Mouse (Mus musculus) myocyte (in vitro differentiated cells): ENCODE data around the gene Pom121. TPM values are rescaled to one million over a fixed set of nuclear protein-coding genes. Genes with fewer than 3 reads are reported as not detected.

Experiments used
- H3K27me3 ChIP-seq: one replicate; pipeline ENCODE4 v1.6.1; 2011; ENCODE audit not compliant: control insufficient read depth, insufficient read depth, insufficient read length
- H3K36me3 ChIP-seq: one replicate; pipeline ENCODE4 v1.6.1; 2011; ENCODE audit not compliant: control insufficient read depth, insufficient read depth
- H3K4me2 ChIP-seq: one replicate; pipeline ENCODE4 v1.6.1; 2011; ENCODE audit warnings: low read depth, control low read depth
- H3K4me3 ChIP-seq: one replicate; pipeline ENCODE4 v1.5.1; 2011; ENCODE audit warnings: mild to moderate bottlenecking, control low read depth, moderate library complexity
- H3K79me2 ChIP-seq: one replicate; pipeline ENCODE4 v1.6.1; 2011; ENCODE audit not compliant: control insufficient read depth, insufficient read depth
- H3ac ChIP-seq: one replicate; pipeline ENCODE4 v1.6.1; 2011; ENCODE audit not compliant: control insufficient read depth, insufficient read length
- CEBPB ChIP-seq: IDR thresholded peaks from 2 replicates; pipeline ENCODE4 v1.6.1; 2011; ENCODE audit warnings: mild to moderate bottlenecking, moderate library complexity; ENCODE audit not compliant: poor library complexity, insufficient read depth, severe bottlenecking
- E2F4 ChIP-seq: IDR thresholded peaks from one replicate; pipeline ENCODE4 v1.6.1; 2011; ENCODE audit warnings: mild to moderate bottlenecking, control low read depth, moderate library complexity; ENCODE audit not compliant: insufficient read depth
- MAX ChIP-seq: IDR thresholded peaks from one replicate; pipeline ENCODE4 v1.6.1; 2011; ENCODE audit warnings: low read depth, mild to moderate bottlenecking, control low read depth
- MYOD1 ChIP-seq, 3 experiments: IDR thresholded peaks; one replicate each; pipeline ENCODE4 v1.6.1; 2011; ENCODE audit warnings: control low read depth in 2 of 3, low read depth in 2 of 3, mild to moderate bottlenecking in 2 of 3, moderate library complexity in 1 of 3; ENCODE audit not compliant: insufficient read length in 2 of 3, control insufficient read depth in 1 of 3
- MYOG ChIP-seq, 3 experiments: IDR thresholded peaks; one replicate each; pipeline ENCODE4 v1.6.1; 2011; ENCODE audit warnings: control low read depth in 2 of 3, low read depth in 2 of 3, mild to moderate bottlenecking in 2 of 3; ENCODE audit not compliant: insufficient read length in 2 of 3, control insufficient read depth in 1 of 3, insufficient read depth in 1 of 3
- POLR2A ChIP-seq: IDR thresholded peaks from one replicate; pipeline ENCODE4 v1.6.1; 2011; ENCODE audit warnings: low read depth, mild to moderate bottlenecking, control low read depth, moderate library complexity; ENCODE audit not compliant: insufficient read length
- POLR2AphosphoS2 ChIP-seq: IDR thresholded peaks from one replicate; pipeline ENCODE4 v1.6.1; 2011; ENCODE audit warnings: low read depth, control low read depth; ENCODE audit not compliant: insufficient read length
- REST ChIP-seq: IDR thresholded peaks from one replicate; pipeline ENCODE4 v1.6.1; 2011; ENCODE audit warnings: mild to moderate bottlenecking, control low read depth, moderate library complexity; ENCODE audit not compliant: insufficient read depth, insufficient read length
- SRF ChIP-seq: IDR thresholded peaks from one replicate; pipeline ENCODE4 v1.6.1; 2011; ENCODE audit warnings: low read depth; ENCODE audit not compliant: control insufficient read depth, insufficient read length
- TCF12 ChIP-seq: IDR thresholded peaks from one replicate; pipeline ENCODE4 v1.6.1; 2011; ENCODE audit warnings: mild to moderate bottlenecking, control low read depth; ENCODE audit not compliant: poor library complexity, insufficient read depth, severe bottlenecking
- TCF3 ChIP-seq: IDR thresholded peaks from one replicate; pipeline ENCODE4 v1.6.1; 2011; ENCODE audit warnings: low read depth, control low read depth; ENCODE audit not compliant: insufficient read length
- USF1 ChIP-seq: IDR thresholded peaks from one replicate; pipeline ENCODE4 v1.6.1; 2011; ENCODE audit warnings: low read depth, mild to moderate bottlenecking, control low read depth, moderate library complexity
- polyA plus RNA-seq: library from polyadenylated mRNA; unstranded; fragments of >200 nt; fragmentation: generic; extraction: Trizol; gene quantifications from one replicate; pipeline ENCODE4 v1.2.1, GENCODE M21; 2012; ENCODE audit warnings: missing spikeins

The Pom121 gene
- polyA plus RNA-seq, 1 experiment, result 14.0 TPM

- Histone ChIP-seq H3K27me3 (no peaks in the 10 kb centered on the region), H3ac (no peak overlapping the region), H3K4me3 (no peak overlapping the region), H3K4me2 (no peak overlapping the region), H3K36me3 (peaks cover 26% of the 10 kb centered on the region), H3K79me2 (no peaks in the 10 kb centered on the region)
- TF ChIP-seq SRF, result no peak
- no peak for TF ChIP-seq E2F4
- no peak for TF ChIP-seq TCF3
- no peak for TF ChIP-seq POLR2AphosphoS2
- TF ChIP-seq TCF12, result no peak
- TF ChIP-seq CEBPB, result no peak
- TF ChIP-seq MAX, result no peak
- no peak for TF ChIP-seq REST
- TF ChIP-seq USF1, result no peak
- TF ChIP-seq MYOG (IDR thresholded peaks at IDR 0.05; ENCODE audit: control insufficient read depth in 1 of 3, insufficient read depth in 1 of 3, insufficient read length in 2 of 3, low read depth in 2 of 3), result no peak
- no peak for TF ChIP-seq POLR2A
- TF ChIP-seq MYOD1 (IDR thresholded peaks at IDR 0.05; ENCODE audit: control insufficient read depth in 1 of 3, insufficient read length in 2 of 3, low read depth in 2 of 3), result no peak
These were observed 34.4 kb upstream of the Pom121 start for GRCm38 (mm10) chr5:135428786-135429185.

GRCm38 (mm10) chr5:135410266-135410665, 15.9 kb upstream of the Pom121 start:
- Histone ChIP-seq H3K79me2 (no peaks in the 10 kb centered on the region), H3K36me3 (peaks cover 7% of the 10 kb centered on the region), H3K27me3 (no peaks in the 10 kb centered on the region), H3K4me2 (no peak overlapping the region), H3ac (no peak overlapping the region), H3K4me3 (no peak overlapping the region)
- TF ChIP-seq USF1 (no peak), MYOD1 (IDR thresholded peaks at IDR 0.05; ENCODE audit: control insufficient read depth in 1 of 3, insufficient read length in 2 of 3, low read depth in 2 of 3) (no peak), MYOG (IDR thresholded peaks at IDR 0.05; ENCODE audit: control insufficient read depth in 1 of 3, insufficient read depth in 1 of 3, insufficient read length in 2 of 3, low read depth in 2 of 3) (no peak), E2F4 (no peak), TCF12 (no peak), SRF (no peak), POLR2AphosphoS2 (no peak), MAX (no peak), CEBPB (no peak), TCF3 (no peak), REST (no peak), POLR2A (no peak)

- no peaks in the 10 kb centered on the region for H3K36me3 ChIP-seq
- H3K4me3 ChIP-seq, result no peak overlapping the region
- TF ChIP-seq MYOD1 (IDR thresholded peaks at IDR 0.05; ENCODE audit: control insufficient read depth in 1 of 3, insufficient read length in 2 of 3, low read depth in 2 of 3) (peak in 1 of 3 experiments; percentile 55), MYOG (IDR thresholded peaks at IDR 0.05; ENCODE audit: control insufficient read depth in 1 of 3, insufficient read depth in 1 of 3, insufficient read length in 2 of 3, low read depth in 2 of 3) (peak in 1 of 3 experiments; percentile 23), USF1 (no peak), TCF3 (no peak), POLR2A (no peak), POLR2AphosphoS2 (peak; percentile 46)
- H3K27me3 ChIP-seq, result no peaks in the 10 kb centered on the region
- H3K79me2 ChIP-seq, result no peaks in the 10 kb centered on the region
- H3ac ChIP-seq, result no peak overlapping the region
- H3K4me2 ChIP-seq, result no peak overlapping the region
These were observed 13.8 kb upstream of the Pom121 start for GRCm38 (mm10) chr5:135408114-135408513.

GRCm38 (mm10) chr5:135405437-135405836, 11.1 kb upstream of the Pom121 start:
- Histone ChIP-seq H3K27me3 (no peaks in the 10 kb centered on the region), H3K79me2 (no peaks in the 10 kb centered on the region)
- TF ChIP-seq POLR2A (no peak), CEBPB (peak; percentile 86)

GRCm38 (mm10) chr5:135404623-135405022, 10.3 kb upstream of the Pom121 start:
- no peak for TF ChIP-seq MAX
- TF ChIP-seq E2F4, result no peak
- TF ChIP-seq CEBPB, result no peak
- no peak for TF ChIP-seq POLR2A
- no peak for TF ChIP-seq USF1
- TF ChIP-seq MYOD1 (IDR thresholded peaks at IDR 0.05; ENCODE audit: control insufficient read depth in 1 of 3, insufficient read length in 2 of 3, low read depth in 2 of 3), result no peak
- no peak for TF ChIP-seq TCF12
- TF ChIP-seq SRF, result no peak
- TF ChIP-seq REST, result no peak
- no peak for TF ChIP-seq POLR2AphosphoS2
- no peak for TF ChIP-seq TCF3
- no peak for TF ChIP-seq MYOG (IDR thresholded peaks at IDR 0.05; ENCODE audit: control insufficient read depth in 1 of 3, insufficient read depth in 1 of 3, insufficient read length in 2 of 3, low read depth in 2 of 3)
- Histone ChIP-seq H3K79me2 (no peaks in the 10 kb centered on the region), H3K4me2 (no peak overlapping the region)

More at GRCm38 (mm10) chr5:135405437-135405836, 11.1 kb upstream of the Pom121 start:
- Histone ChIP-seq H3K4me3 (no peak overlapping the region), H3K36me3 (no peaks in the 10 kb centered on the region), H3ac (no peak overlapping the region), H3K4me2 (no peak overlapping the region)

More at GRCm38 (mm10) chr5:135404623-135405022, 10.3 kb upstream of the Pom121 start:
- no peaks in the 10 kb centered on the region for H3K27me3 ChIP-seq
- H3K4me3 ChIP-seq, result no peak overlapping the region
- H3K36me3 ChIP-seq, result no peaks in the 10 kb centered on the region
- H3ac ChIP-seq, result no peak overlapping the region
